Mouse (Mus musculus): ENCODE data around the gene Mgea5. TPM values are rescaled to one million over a fixed set of nuclear protein-coding genes. Genes with fewer than 3 reads are reported as not detected.
A peak's percentile ranks its signal among the peaks of the same experiment; 100 is the strongest.

The Mgea5 gene
- total and polyA plus RNA-seq, 3 experiments = 54.4 to 67.0 TPM; not detected in 1

DNA sequence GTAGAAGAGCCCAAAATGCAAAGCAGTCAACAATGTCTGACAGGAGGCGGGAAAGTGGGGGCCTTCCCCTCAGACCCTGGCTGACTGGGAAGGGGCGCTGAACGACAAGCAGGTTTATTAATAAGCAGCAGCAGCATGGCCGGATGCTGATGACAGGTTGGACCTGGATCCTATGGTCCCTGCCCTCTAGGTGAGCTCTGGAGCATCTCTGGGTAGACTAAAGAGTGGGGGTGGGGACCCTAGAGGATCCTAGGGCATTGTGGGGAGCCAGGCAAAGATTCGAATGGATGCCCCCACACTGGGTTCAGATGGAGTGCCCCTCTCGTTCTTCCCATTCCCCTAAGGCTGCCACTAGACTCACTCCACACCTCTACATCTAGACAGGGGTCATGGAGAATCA lies 8.8 kb upstream of the Mgea5 start:
- TF ChIP-seq CHD1 (IDR thresholded peaks at IDR 0.05; ENCODE audit: low read depth, low read length) (no peak), MYC (IDR thresholded peaks at IDR 0.05; ENCODE audit: low read depth, low read length) (no peak), ELF1 (IDR thresholded peaks at IDR 0.05; ENCODE audit: low read depth, low read length) (no peak), MAFK (IDR thresholded peaks at IDR 0.05; ENCODE audit: borderline replicate concordance, low read depth, low read length) (no peak), POLR2A (IDR thresholded peaks at IDR 0.05; ENCODE audit: control insufficient read depth in 1 of 2, insufficient read depth in 1 of 2, low read depth in 1 of 2, low read length in 2 of 2, poor library complexity in 1 of 2) (no peak), MYB (IDR thresholded peaks at IDR 0.05; ENCODE audit: low read depth, low read length) (no peak), ZKSCAN1 (IDR thresholded peaks at IDR 0.05; ENCODE audit: low read depth, low read length) (no peak), ZC3H11A (IDR thresholded peaks at IDR 0.05; ENCODE audit: low read depth, low read length) (no peak), BHLHE40 (IDR thresholded peaks at IDR 0.05; ENCODE audit: borderline replicate concordance, low read depth, low read length) (no peak), USF1 (IDR thresholded peaks at IDR 0.05; ENCODE audit: low read depth, low read length) (no peak), UBTF (IDR thresholded peaks at IDR 0.05; ENCODE audit: borderline replicate concordance, insufficient read depth, low read depth, low read length) (no peak), POLR2AphosphoS2 (IDR thresholded peaks at IDR 0.05; ENCODE audit: low read length) (no peak), TBP (IDR thresholded peaks at IDR 0.05; ENCODE audit: low read depth, low read length) (no peak), HCFC1 (IDR thresholded peaks at IDR 0.05; ENCODE audit: low read depth, low read length) (no peak), CTCF (IDR thresholded peaks at IDR 0.05 in 2 of 3, conservative IDR thresholded peaks at IDR 0.05 in 1 of 3; ENCODE audit: control insufficient read depth in 1 of 3, insufficient read depth in 1 of 3, low read depth in 2 of 3, low read length in 3 of 3, poor library complexity in 1 of 3, severe bottlenecking in 1 of 3) (no peak), NELFE (IDR thresholded peaks at IDR 0.05; ENCODE audit: low read depth, low read length) (no peak)
- Histone ChIP-seq H3K36me3 (ENCODE audit: control insufficient read depth in 1 of 2, insufficient read depth in 2 of 2, low read length in 2 of 2) (peaks cover 0 to 30% of the 10 kb centered on the region in 2 experiments; a peak in 2 of 4 replicates), H3K9me3 (replicated peaks; ENCODE audit: insufficient read depth, low read length) (no peaks in the 10 kb centered on the region), H3K79me2 (ENCODE audit: control insufficient read depth, insufficient read depth, low read length, poor library complexity) (no peaks in the 10 kb centered on the region), H3K4me1 (ENCODE audit: control insufficient read depth in 1 of 2, insufficient read depth in 2 of 2, low read length in 2 of 2) (peaks cover 8 to 25% of the 10 kb centered on the region in 2 experiments), H3K4me3 (ENCODE audit: control insufficient read depth in 1 of 2, insufficient read depth in 1 of 2, low read depth in 2 of 2, low read length in 2 of 2) (no peak overlapping the region), H3K9ac (ENCODE audit: control insufficient read depth, low read depth, low read length, poor library complexity, severe bottlenecking) (no peak overlapping the region), H3K27me3 (ENCODE audit: control insufficient read depth in 1 of 2, insufficient read depth in 2 of 2, low read length in 2 of 2) (no peaks in the 10 kb centered on the region), H3K27ac (ENCODE audit: control insufficient read depth, low read depth, low read length) (no peak overlapping the region)
- DNase-seq (ENCODE audit: low read depth, low spot score) = no peak

DNA sequence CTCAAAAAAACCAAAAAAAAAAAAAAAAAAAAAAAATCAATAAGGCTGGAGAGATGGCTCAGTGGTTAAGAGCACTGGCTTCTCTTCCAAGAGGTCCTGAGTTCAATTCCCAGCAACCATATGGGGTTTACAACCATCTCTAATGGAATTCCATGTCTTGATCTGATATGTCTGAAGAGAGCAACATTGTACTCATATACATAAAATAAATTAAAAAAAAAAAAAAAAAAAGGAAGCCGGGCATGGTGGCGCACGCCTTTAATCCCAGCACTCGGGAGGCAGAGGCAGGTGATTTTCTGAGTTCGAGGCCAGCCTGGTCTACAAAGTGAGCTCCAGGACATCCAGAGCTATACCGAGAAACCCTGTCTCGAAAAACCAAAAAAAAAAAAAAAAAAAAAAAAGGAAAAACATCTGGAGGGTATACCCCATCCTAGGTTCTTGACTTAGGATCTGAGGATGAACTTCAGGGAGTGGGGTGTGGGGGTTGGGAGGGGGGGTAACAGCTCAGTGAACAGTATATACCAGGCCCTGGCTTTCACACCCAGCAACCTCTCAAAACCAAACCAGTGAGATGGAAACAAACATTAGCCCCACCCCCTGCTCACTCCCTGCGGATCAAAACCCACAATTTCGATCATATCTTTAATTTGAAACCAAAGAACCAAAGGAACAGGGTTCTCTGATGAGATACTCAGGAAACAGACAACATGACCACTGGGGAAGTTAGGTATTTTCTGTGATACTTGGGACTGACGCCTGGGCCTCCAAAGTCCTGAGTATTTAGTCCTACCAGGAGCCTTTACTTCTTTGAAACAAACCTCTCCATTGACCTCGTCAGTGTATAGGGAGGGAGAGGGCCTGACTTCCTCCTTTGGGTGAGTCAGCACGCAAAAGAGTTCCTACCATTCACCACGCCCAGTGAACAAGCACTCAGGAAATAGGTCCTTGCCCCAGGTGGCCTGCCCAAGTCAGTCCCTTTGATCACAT lies 6.5 kb upstream of the Mgea5 start:
- Histone ChIP-seq H3K4me3 (ENCODE audit: control insufficient read depth in 1 of 2, insufficient read depth in 1 of 2, low read depth in 2 of 2, low read length in 2 of 2) (peak overlapping the region; percentile 22 to 32), H3K27me3 (ENCODE audit: control insufficient read depth in 1 of 2, insufficient read depth in 2 of 2, low read length in 2 of 2) (no peaks in the 10 kb centered on the region), H3K36me3 (ENCODE audit: control insufficient read depth in 1 of 2, insufficient read depth in 2 of 2, low read length in 2 of 2) (peaks cover 0 to 30% of the 10 kb centered on the region in 2 experiments; a peak in 2 of 4 replicates), H3K79me2 (ENCODE audit: control insufficient read depth, insufficient read depth, low read length, poor library complexity) (no peaks in the 10 kb centered on the region), H3K27ac (ENCODE audit: control insufficient read depth, low read depth, low read length) (peak overlapping the region; percentile 97), H3K4me1 (ENCODE audit: control insufficient read depth in 1 of 2, insufficient read depth in 2 of 2, low read length in 2 of 2) (peaks cover 8 to 25% of the 10 kb centered on the region in 2 experiments), H3K9me3 (replicated peaks; ENCODE audit: insufficient read depth, low read length) (no peaks in the 10 kb centered on the region), H3K9ac (ENCODE audit: control insufficient read depth, low read depth, low read length, poor library complexity, severe bottlenecking) (peak overlapping the region; percentile 57)
- DNase-seq (ENCODE audit: low read depth, low spot score) = peak; percentile 97
- TF ChIP-seq TCF12 (IDR thresholded peaks at IDR 0.05; ENCODE audit: low read depth, low read length) (peak; percentile 58; the same call in 1 of the 2 replicates), MEF2A (IDR thresholded peaks at IDR 0.05; ENCODE audit: extremely low read depth, insufficient replicate concordance, low read depth, low read length, poor library complexity, severe bottlenecking) (no peak), MAX (IDR thresholded peaks at IDR 0.05; ENCODE audit: low read length) (peak; percentile 81), POLR2A (IDR thresholded peaks at IDR 0.05; ENCODE audit: control insufficient read depth in 1 of 2, insufficient read depth in 1 of 2, low read depth in 1 of 2, low read length in 2 of 2, poor library complexity in 1 of 2) (peak in 1 of 2 experiments; percentile 80; a peak in 2 of 4 replicates), NRF1 (IDR thresholded peaks at IDR 0.05; ENCODE audit: insufficient read depth, low read depth, low read length, poor library complexity, severe bottlenecking) (no peak), MAZ (IDR thresholded peaks at IDR 0.05; ENCODE audit: low read depth, low read length) (no peak; the same call in 1 of the 2 replicates), ZC3H11A (IDR thresholded peaks at IDR 0.05; ENCODE audit: low read depth, low read length) (0 out of 2 replicates have a peak, but pooled peaks have one; percentile 1), HCFC1 (IDR thresholded peaks at IDR 0.05; ENCODE audit: low read depth, low read length) (peak; percentile 65), USF1 (IDR thresholded peaks at IDR 0.05; ENCODE audit: low read depth, low read length) (no peak), MYC (IDR thresholded peaks at IDR 0.05; ENCODE audit: low read depth, low read length) (peak; percentile 89), SIN3A (IDR thresholded peaks at IDR 0.05; ENCODE audit: low read length) (peak; percentile 83), BHLHE40 (IDR thresholded peaks at IDR 0.05; ENCODE audit: borderline replicate concordance, low read depth, low read length) (no peak), GATA1 (IDR thresholded peaks at IDR 0.05; ENCODE audit: low read depth, low read length) (peak; percentile 61; the same call in 1 of the 2 replicates), MXI1 (IDR thresholded peaks at IDR 0.05; ENCODE audit: low read depth, low read length) (peak; percentile 55; the same call in 1 of the 2 replicates), ETS1 (IDR thresholded peaks at IDR 0.05; ENCODE audit: low read depth, low read length) (peak; percentile 77; the same call in 1 of the 2 replicates), GABPA (IDR thresholded peaks at IDR 0.05; ENCODE audit: low read depth, low read length) (peak; percentile 93), CHD2 (IDR thresholded peaks at IDR 0.05; ENCODE audit: low read length) (no peak; the same call in 1 of the 2 replicates), ZKSCAN1 (IDR thresholded peaks at IDR 0.05; ENCODE audit: low read depth, low read length) (no peak)

Measured in MEL (cell line).